Mouse (Mus musculus): Measurements from ENCODE around the gene Foxa2. TPM values are rescaled to one million over a fixed set of nuclear protein-coding genes. Genes with fewer than 3 reads are reported as not detected.

Gene Foxa2
- polyA plus RNA-seq, 1 experiment from 2014 or later, result 0.09 TPM

GRCm38 (mm10) chr2:147996781-147997180 is 50.0 kb downstream of the Foxa2 start:
- Histone ChIP-seq H3K27me3 (ENCODE audit: control insufficient read depth, insufficient read depth, low read length) (no peaks in the 10 kb centered on the region), H3K9me3 (ENCODE audit: control insufficient read depth, low read length) (no peaks in the 10 kb centered on the region), H3K27ac (replicated peaks; ENCODE audit: low read depth, low read length) (no peak overlapping the region), H3K4me3 (ENCODE audit: low read depth, low read length) (no peak overlapping the region), H3K36me3 (ENCODE audit: control insufficient read depth, insufficient read depth, low read length) (no peaks in the 10 kb centered on the region), H3K4me2 (ENCODE audit: low read depth, severe bottlenecking) (no peak overlapping the region), H3K9ac (ENCODE audit: low read length) (no peak overlapping the region), H3K4me1 (ENCODE audit: control insufficient read depth, insufficient read depth, low read length) (no peaks in the 10 kb centered on the region)
- no peak for ATAC-seq (ENCODE audit: insufficient number of reproducible peaks, low FRiP score, low TSS enrichment, low read depth)
- no peak for DNase-seq (ENCODE audit: low spot score)

- no peak for DNase-seq (ENCODE audit: low spot score)
- no peak overlapping the region for H3K9ac ChIP-seq (ENCODE audit: low read length)
- H3K4me3 ChIP-seq (ENCODE audit: low read depth, low read length), result no peak overlapping the region
- H3K27ac ChIP-seq (replicated peaks; ENCODE audit: low read depth, low read length), result no peak overlapping the region
- H3K4me2 ChIP-seq (ENCODE audit: low read depth, severe bottlenecking), result no peak overlapping the region
- H3K27me3 ChIP-seq (ENCODE audit: control insufficient read depth, insufficient read depth, low read length), result no peaks in the 10 kb centered on the region
- 81% methylated on average over 4 of the region's 4 CpGs for WGBS
- H3K4me1 ChIP-seq (ENCODE audit: control insufficient read depth, insufficient read depth, low read length), result no peaks in the 10 kb centered on the region
- no peaks in the 10 kb centered on the region for H3K36me3 ChIP-seq (ENCODE audit: control insufficient read depth, insufficient read depth, low read length)
- no peaks in the 10 kb centered on the region for H3K9me3 ChIP-seq (ENCODE audit: control insufficient read depth, low read length)
- ATAC-seq (ENCODE audit: insufficient number of reproducible peaks, low FRiP score, low TSS enrichment, low read depth), result no peak
Observed at GRCm38 (mm10) chr2:147993821-147994220, 52.9 kb downstream of the Foxa2 start.

- H3K36me3 ChIP-seq (ENCODE audit: control insufficient read depth, insufficient read depth, low read length), result no peaks in the 10 kb centered on the region
- 92% methylated on average over 10 of the region's 10 CpGs for WGBS
- H3K27me3 ChIP-seq (ENCODE audit: control insufficient read depth, insufficient read depth, low read length), result no peaks in the 10 kb centered on the region
- ATAC-seq (ENCODE audit: insufficient number of reproducible peaks, low FRiP score, low TSS enrichment, low read depth) (no peak), DNase-seq (ENCODE audit: low spot score) (no peak)
- no peaks in the 10 kb centered on the region for H3K4me1 ChIP-seq (ENCODE audit: control insufficient read depth, insufficient read depth, low read length)
- H3K4me3 ChIP-seq (ENCODE audit: low read depth, low read length), result no peak overlapping the region
- H3K9ac ChIP-seq (ENCODE audit: low read length), result no peak overlapping the region
- no peak overlapping the region for H3K4me2 ChIP-seq (ENCODE audit: low read depth, severe bottlenecking)
- H3K27ac ChIP-seq (replicated peaks; ENCODE audit: low read depth, low read length), result no peak overlapping the region
- H3K9me3 ChIP-seq (ENCODE audit: control insufficient read depth, low read length), result no peaks in the 10 kb centered on the region
Observed at GRCm38 (mm10) chr2:147992935-147993679, 53.7 kb downstream of the Foxa2 start.

Small RNA genes within 50 kb of the gene (microRNA-seq; reads per million reads assigned to microRNA genes)
- not detected for gene Gm27420

Data from limb, embryonic 11.5 days (tissue).